Mouse (Mus musculus): ENCODE measurements around the gene Pik3c2b. TPM values are rescaled to one million over a fixed set of nuclear protein-coding genes. Genes with fewer than 3 reads are reported as not detected.
A peak's percentile ranks its signal among the peaks of the same experiment; 100 is the strongest.

Gene Pik3c2b
- polyA plus RNA-seq, 1 experiment from 2014 or later = 16.3 TPM

DNA sequence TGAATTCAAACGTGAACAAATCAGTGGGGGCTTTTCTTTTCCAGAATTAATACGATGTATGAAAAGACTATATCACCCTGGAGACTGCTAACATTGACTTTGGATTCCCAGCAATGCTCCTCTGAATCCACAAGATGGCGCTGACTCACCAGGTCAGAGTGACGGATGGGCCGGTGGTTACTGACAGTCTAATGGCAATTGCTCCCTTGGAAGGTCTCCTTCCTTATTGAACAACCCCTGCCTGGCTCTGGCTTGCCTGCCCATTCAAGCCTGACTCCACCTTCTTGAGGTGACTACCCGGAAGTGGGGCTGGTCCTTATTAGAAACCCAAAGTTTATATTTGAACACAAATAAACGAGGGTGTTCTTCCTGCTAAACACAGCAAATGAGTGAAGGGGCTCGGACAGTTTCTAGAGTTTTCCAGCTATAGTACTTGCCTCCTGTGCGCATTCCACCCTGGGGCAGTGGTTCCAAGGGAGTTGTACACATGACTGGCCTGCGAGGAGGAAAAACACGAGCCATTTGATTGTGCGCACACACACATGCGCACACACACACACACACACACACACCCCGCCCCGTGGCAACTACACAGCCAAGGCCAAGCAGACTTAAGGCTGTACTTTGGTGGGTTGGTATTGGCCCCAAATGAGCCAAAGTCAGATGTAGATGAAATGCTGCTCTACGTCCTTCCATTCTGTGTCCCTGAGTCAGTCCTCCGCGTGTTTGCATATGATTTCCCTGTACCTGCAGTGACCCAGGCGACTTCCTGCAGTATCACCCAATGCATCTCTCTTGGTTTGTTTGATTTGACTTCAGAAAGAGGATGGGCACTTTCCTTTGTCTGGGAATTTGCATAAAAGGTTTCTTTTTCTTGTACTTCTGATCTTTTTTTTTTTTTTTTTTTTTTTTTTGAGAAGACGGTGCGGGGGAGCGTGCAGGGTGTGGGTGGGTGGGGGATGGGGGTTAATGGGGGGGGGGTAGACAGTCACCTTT, 100.8 kb downstream of the Pik3c2b start:
- Histone ChIP-seq H3K4me1 (ENCODE audit: control insufficient read depth, insufficient read depth, low read length) (no peaks in the 10 kb centered on the region), H3K9me3 (ENCODE audit: control insufficient read depth, low read length) (no peaks in the 10 kb centered on the region; the same call in 1 of the 2 replicates), H3K27me3 (ENCODE audit: control insufficient read depth, insufficient read depth, low read length) (no peaks in the 10 kb centered on the region), H3K27ac (ENCODE audit: low read depth, low read length) (no peak overlapping the region), H3K4me3 (ENCODE audit: low read depth, low read length) (no peak overlapping the region), H3K9ac (ENCODE audit: low read length) (no peak overlapping the region), H3K36me3 (ENCODE audit: control insufficient read depth, insufficient read depth, low read length) (peaks cover 1% of the 10 kb centered on the region; the same call in 1 of the 2 replicates), H3K4me2 (no peak overlapping the region)
- 67% methylated on average over 22 of the region's 22 CpGs for WGBS
- DNase-seq (ENCODE audit: low spot score, missing footprints) (peak; percentile 89), ATAC-seq (ENCODE audit: low FRiP score) (peak; percentile 50; the same call in 1 of the 2 replicates)

DNA sequence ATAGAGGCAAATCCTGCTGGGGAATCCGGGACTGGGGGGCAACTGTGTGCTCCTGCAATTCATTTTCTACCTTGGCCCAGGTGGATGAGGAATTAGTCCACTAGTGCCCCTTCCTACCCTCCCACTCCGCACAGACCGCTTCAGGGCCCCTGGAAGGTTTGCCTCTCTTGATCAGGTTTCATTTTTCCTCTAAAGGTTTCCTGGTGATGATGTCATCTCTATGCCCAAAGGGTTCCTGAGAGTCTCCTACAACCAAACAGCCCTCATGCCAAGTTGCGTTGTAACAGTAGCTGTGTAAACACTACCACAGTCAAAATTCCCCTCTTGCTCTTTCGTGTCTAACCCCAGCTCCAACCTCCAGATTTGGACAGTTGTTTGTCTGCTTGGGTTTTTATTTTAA, 101.9 kb downstream of the Pik3c2b start:
- no peak overlapping the region for H3K27ac ChIP-seq (ENCODE audit: low read depth, low read length)
- 78% methylated on average over 5 of the region's 5 CpGs for WGBS
- no peak overlapping the region for H3K4me2 ChIP-seq
- no peaks in the 10 kb centered on the region; the same call in 1 of the 2 replicates for H3K9me3 ChIP-seq (ENCODE audit: control insufficient read depth, low read length)
- DNase-seq (ENCODE audit: low spot score, missing footprints) (peak; percentile 71), ATAC-seq (ENCODE audit: low FRiP score) (no peak)
- no peaks in the 10 kb centered on the region for H3K36me3 ChIP-seq (ENCODE audit: control insufficient read depth, insufficient read depth, low read length)
- H3K9ac ChIP-seq (ENCODE audit: low read length) = no peak overlapping the region
- H3K4me3 ChIP-seq (ENCODE audit: low read depth, low read length) = no peak overlapping the region
- no peaks in the 10 kb centered on the region for H3K4me1 ChIP-seq (ENCODE audit: control insufficient read depth, insufficient read depth, low read length)
- no peaks in the 10 kb centered on the region for H3K27me3 ChIP-seq (ENCODE audit: control insufficient read depth, insufficient read depth, low read length)

DNA sequence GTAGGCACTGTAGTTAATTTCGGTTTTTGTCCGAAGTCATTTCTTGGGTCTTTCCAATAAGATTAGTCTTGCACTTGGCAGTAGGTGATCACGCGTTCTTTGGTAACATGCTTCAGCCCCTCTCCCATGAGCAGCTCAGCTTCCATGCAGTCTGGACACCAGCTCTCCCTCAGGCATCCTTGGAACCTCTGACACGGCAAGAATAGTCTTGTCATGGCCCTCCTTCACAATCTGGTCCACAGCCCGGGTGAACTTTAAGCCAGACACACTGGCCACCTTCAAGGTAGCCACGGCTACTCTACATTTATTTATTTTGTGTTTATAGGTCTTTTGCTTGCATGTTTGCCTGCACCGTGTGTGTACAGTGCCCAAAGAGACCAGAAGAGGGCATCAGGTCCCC, 102.7 kb downstream of the Pik3c2b start:
- Histone ChIP-seq H3K27ac (ENCODE audit: low read depth, low read length) (no peak overlapping the region), H3K36me3 (ENCODE audit: control insufficient read depth, insufficient read depth, low read length) (no peaks in the 10 kb centered on the region), H3K27me3 (ENCODE audit: control insufficient read depth, insufficient read depth, low read length) (no peaks in the 10 kb centered on the region), H3K9ac (ENCODE audit: low read length) (no peak overlapping the region), H3K4me1 (ENCODE audit: control insufficient read depth, insufficient read depth, low read length) (no peaks in the 10 kb centered on the region), H3K4me2 (no peak overlapping the region), H3K4me3 (ENCODE audit: low read depth, low read length) (no peak overlapping the region), H3K9me3 (ENCODE audit: control insufficient read depth, low read length) (no peaks in the 10 kb centered on the region; the same call in 1 of the 2 replicates)
- DNase-seq (ENCODE audit: low spot score, missing footprints) (peak; percentile 64), ATAC-seq (ENCODE audit: low FRiP score) (no peak)
- WGBS = 90% methylated on average over 8 of the region's 8 CpGs

DNA sequence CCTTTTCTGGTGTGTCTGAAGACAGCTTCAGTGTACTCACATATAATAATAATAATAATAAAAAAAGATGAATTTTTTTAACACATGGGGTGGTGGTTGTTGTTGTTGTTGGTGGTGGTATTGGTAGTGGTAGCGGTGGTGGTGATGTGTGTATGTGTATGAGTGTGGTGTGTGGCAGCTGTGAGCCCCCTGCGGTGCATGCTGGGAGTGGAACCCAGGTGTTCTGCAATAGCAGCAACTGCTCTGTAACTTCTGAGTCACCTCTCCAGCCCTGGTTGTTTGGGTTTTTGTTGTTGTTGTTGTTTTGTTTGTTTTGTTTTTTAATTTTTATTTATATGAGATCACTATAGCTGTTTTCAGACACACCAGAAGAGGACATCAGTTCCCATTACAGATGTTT, 105.1 kb downstream of the Pik3c2b start:
- Histone ChIP-seq H3K9me3 (ENCODE audit: control insufficient read depth, low read length) (no peaks in the 10 kb centered on the region; the same call in 1 of the 2 replicates), H3K27ac (ENCODE audit: low read depth, low read length) (no peak overlapping the region), H3K4me1 (ENCODE audit: control insufficient read depth, insufficient read depth, low read length) (no peaks in the 10 kb centered on the region), H3K4me3 (ENCODE audit: low read depth, low read length) (no peak overlapping the region), H3K4me2 (no peak overlapping the region), H3K9ac (ENCODE audit: low read length) (no peak overlapping the region), H3K36me3 (ENCODE audit: control insufficient read depth, insufficient read depth, low read length) (no peaks in the 10 kb centered on the region), H3K27me3 (ENCODE audit: control insufficient read depth, insufficient read depth, low read length) (no peaks in the 10 kb centered on the region)
- DNase-seq (ENCODE audit: low spot score, missing footprints) = peak; percentile 14
- ATAC-seq (ENCODE audit: low FRiP score) = no peak
- 95% methylated on average over 2 of the region's 2 CpGs for WGBS

DNA sequence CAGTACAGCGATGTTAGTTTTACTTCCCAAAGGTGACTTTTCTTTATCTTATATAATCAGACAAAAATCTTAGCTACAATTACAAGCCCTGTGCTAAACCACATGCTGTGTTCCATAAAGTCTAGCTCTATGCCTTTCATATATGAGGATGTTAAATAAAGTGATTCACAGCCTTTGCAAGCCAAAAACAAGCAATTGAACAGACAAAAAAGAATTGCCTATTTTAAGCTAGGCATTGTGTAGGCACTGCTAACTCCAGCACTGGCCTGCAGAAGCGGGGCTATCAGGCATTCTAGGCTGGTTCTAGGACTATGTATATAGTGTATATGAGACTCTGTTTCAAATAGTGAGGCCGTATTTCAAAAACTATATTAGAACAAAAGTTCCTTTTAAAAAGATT, 106.7 kb downstream of the Pik3c2b start:
- peak; percentile 53 for DNase-seq (ENCODE audit: low spot score, missing footprints)
- no peak overlapping the region for H3K9ac ChIP-seq (ENCODE audit: low read length)
- no peaks in the 10 kb centered on the region for H3K27me3 ChIP-seq (ENCODE audit: control insufficient read depth, insufficient read depth, low read length)
- ATAC-seq (ENCODE audit: low FRiP score) = no peak
- no peak overlapping the region for H3K27ac ChIP-seq (ENCODE audit: low read depth, low read length)
- H3K4me2 ChIP-seq = no peak overlapping the region
- WGBS = 90% methylated on average over 3 of the region's 3 CpGs
- H3K9me3 ChIP-seq (ENCODE audit: control insufficient read depth, low read length) = no peaks in the 10 kb centered on the region; the same call in 1 of the 2 replicates
- H3K36me3 ChIP-seq (ENCODE audit: control insufficient read depth, insufficient read depth, low read length) = no peaks in the 10 kb centered on the region
- no peaks in the 10 kb centered on the region for H3K4me1 ChIP-seq (ENCODE audit: control insufficient read depth, insufficient read depth, low read length)
- H3K4me3 ChIP-seq (ENCODE audit: low read depth, low read length) = no peak overlapping the region

DNA sequence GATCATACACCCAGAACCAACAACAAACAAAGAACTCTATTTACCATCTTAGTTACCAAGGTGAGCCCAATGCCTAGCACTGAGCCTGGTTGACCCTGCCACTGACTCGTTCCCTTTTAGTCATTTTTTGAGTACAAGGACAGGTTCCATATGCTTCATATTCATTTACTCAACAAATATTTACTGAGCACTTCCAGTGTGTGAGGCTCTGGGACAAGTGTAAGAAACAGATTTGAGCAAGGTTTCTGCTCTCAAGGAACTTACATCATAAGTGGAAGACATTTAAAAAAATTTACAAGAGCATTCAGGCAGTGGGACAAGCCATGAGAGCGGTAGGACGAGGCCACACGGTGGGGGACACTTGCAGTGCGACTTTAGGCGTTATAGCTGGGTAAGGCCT, 109.8 kb downstream of the Pik3c2b start:
- DNase-seq (ENCODE audit: low spot score, missing footprints) = no peak
- H3K27me3 ChIP-seq (ENCODE audit: control insufficient read depth, insufficient read depth, low read length) = no peaks in the 10 kb centered on the region
- no peak for ATAC-seq (ENCODE audit: low FRiP score)
- H3K36me3 ChIP-seq (ENCODE audit: control insufficient read depth, insufficient read depth, low read length) = no peaks in the 10 kb centered on the region
- H3K4me3 ChIP-seq (ENCODE audit: low read depth, low read length) = no peak overlapping the region
- 82% methylated on average over 6 of the region's 6 CpGs for WGBS
- H3K4me1 ChIP-seq (ENCODE audit: control insufficient read depth, insufficient read depth, low read length) = no peaks in the 10 kb centered on the region
- no peak overlapping the region for H3K9ac ChIP-seq (ENCODE audit: low read length)
- no peak overlapping the region for H3K27ac ChIP-seq (ENCODE audit: low read depth, low read length)
- no peaks in the 10 kb centered on the region for H3K9me3 ChIP-seq (ENCODE audit: control insufficient read depth, low read length)
- no peak overlapping the region for H3K4me2 ChIP-seq

Other genes starting within 250 kb of the Pik3c2b start
- 8.0 and 9.4 TPM in 2 replicates for gene Lrrn2, start 165.4 kb upstream of the Pik3c2b start, polyA plus RNA-seq (2014; fragmentation: Nextera tagmentation; extraction: Ambion mirVana)
- 36.5 TPM in 2 replicates for gene Mdm4, start 15.1 kb upstream of the Pik3c2b start, polyA plus RNA-seq (2014; fragmentation: Nextera tagmentation; extraction: Ambion mirVana)
- gene Ppp1r15b, start 85.5 kb downstream of the Pik3c2b start, polyA plus RNA-seq (2014; fragmentation: Nextera tagmentation; extraction: Ambion mirVana) = 49.5 and 53.0 TPM in 2 replicates
- 15.7 and 17.0 TPM in 2 replicates for gene Plekha6, start 118.5 kb downstream of the Pik3c2b start, polyA plus RNA-seq (2014; fragmentation: Nextera tagmentation; extraction: Ambion mirVana)